Mouse (Mus musculus) R1 (cell line): Measurements from ENCODE around the gene Col19a1.
A peak's percentile ranks its signal among the peaks of the same experiment; 100 is the strongest.

Experiments
- DNase-seq: peaks from one replicate; pipeline ENCODE4 v3.0.0-alpha.2; 2018; ENCODE audit warnings: low read depth, low spot score

Col19a1 gene

DNA sequence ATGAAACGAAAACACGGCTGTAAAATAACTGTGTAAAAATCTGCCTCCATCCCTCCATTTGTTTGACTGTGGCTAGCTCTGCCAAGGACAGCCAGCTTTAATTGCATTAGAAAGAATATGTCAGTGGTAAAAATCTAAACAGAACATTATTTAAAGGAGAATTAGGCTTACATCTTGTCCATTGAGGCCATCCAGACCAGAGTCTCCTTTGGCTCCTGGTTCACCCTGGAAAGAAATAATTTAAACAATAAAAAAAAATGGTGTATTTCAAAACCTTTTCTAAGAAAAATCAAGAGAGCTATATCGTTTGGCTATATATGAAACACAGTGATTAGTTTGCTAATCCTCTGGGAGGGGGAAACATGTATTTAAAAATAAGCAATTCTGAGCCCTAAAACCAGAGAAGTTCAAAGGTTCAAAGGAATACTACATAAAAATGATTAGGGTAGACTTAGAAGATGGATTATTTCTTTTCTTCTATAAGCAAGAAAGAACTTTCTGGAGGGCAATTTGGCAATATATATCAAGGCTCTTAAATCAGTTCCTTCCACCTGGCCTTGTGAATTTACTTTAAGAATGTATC is 125.9 kb downstream of the Col19a1 start:
- no peak for DNase-seq

DNA sequence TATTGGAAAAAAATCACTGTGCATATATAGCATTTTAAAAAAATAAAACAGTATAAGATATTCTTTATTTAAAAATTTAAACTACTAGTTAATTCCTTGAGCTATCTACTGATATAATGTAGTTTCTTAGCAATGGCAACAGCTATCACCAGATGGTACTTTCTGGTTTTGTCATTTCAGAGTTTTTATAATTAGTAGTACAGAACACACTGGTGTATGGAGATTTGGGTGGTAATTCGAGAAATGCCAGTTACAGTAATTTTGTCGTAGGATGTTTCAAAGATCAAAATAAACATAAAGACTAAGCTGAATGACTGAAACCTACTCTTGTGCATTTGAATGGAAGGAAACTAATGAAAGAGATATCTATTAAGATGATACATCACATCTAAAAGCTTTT is 129.3 kb downstream of the Col19a1 start:
- no peak for DNase-seq

DNA sequence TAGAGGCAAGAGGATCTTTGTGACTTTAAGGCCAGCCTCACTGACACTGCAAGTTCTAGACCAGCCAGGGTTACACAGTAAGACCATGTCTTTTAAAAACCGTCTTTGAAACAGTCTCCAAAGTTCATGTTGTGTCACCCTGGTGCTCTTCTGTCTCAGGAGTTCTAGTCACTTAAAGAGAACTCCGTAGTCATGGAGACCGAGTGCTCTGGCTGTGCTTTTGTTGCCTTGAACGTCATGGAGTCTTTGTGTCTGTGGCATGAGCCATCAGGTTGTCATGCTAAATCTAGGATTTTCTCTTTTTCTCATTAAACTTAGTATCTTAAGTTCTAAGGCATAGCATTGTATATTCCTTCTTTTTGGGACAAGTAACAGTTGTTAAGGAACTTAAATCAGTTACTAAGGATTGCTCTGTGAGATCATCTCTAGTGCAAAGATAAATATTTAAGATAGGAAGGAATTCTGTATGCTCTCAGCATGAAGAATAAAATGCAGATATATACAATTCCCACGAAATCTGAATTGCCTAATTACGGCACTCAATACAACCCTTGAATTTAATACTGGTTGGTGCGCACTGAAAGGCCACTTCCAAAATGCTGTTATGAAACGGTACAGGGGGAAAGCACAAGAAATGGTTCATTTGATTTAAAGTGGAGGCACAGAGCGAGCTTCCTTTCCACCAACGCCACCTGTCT is 134.6 kb downstream of the Col19a1 start:
- DNase-seq: peak; percentile 59

DNA sequence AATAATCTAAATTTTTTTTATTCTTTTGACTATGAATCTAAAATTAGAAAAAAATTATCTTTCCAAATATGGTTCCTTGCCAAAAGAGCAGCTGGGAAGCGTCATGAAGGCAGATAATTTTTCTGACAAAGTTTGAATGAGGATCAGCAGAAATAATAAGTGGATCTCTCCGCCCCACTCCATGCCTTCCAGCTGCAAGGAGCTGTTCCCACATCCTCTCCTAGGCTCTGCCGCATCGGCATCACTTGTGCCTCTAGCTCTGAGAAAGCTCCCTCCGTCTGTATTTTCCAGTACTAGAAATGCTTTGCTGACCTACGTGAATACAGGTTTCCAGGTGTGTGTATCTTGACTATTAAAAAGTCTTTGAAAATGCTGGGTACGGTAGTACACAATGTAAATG is 135.1 kb downstream of the Col19a1 start:
- no peak for DNase-seq

DNA sequence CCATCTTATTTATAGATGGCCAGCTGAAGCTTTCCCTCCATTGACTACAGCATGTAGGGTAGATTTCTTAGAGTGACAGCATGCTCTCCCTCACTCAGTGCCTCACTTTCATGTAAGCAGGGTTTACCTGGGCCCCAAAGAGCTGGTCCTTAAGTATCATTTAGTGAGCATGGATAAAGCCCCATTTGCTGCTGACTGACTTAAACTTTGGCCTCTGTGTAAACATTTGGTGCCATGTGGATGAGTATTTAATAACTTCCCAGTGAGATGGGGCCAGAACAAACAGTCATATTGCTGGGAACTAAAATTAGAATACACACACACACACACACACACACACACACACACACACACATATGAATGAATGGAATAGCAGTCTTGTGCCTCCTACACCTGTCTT is 149.8 kb downstream of the Col19a1 start:
- no peak for DNase-seq

DNA sequence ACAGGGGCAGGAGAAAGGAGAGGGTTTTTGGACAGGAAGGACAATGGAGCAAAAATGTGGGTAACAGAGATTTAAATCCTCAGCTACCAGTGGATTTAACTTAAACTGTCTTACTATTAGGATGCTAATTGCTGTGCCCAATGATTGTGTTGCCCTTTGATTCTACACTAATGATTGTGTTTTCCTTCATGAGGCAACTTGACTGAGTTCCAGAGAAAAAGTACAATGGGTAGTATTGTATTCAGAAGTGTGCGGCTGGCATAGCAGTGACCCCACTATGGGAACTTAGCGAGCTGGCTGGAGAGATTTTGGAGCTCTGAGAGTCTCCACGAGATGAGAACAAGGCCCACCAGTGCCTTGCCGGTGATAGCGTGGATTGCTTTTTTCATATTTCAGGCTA is 159.0 kb downstream of the Col19a1 start:
- DNase-seq: no peak

DNA sequence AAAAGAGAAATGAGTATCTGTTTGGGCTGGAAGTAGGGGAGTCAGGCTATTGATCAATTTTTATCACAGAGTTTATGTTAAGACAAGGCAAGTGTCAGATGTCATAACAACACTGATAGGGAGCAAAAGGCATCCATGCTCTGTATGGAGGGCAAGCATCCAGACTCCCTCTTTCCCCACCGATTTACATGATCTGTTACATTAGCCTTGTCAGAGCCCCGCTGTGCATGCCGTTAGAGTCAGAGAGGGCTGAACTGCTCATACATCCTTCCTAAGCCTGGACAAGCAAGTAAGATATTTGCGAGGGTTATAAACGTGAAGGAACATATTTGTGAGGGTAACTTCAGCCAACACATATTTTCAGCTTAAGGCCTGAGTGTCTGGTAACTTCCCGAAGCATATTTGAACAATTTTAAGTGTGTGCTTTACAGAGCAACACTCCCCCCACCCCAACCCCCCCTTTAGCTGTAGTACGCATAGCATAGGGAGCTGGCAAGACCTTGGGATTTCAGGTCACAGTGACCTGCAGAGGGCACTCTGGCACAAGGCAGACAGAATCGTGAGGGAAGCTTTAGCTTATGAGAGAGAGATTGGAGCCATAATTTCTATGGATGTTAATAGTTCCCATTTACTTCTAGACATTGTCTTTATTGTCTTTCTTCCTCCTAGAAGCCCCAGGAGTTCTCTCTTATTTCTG is 209.0 kb downstream of the Col19a1 start:
- DNase-seq: no peak

DNA sequence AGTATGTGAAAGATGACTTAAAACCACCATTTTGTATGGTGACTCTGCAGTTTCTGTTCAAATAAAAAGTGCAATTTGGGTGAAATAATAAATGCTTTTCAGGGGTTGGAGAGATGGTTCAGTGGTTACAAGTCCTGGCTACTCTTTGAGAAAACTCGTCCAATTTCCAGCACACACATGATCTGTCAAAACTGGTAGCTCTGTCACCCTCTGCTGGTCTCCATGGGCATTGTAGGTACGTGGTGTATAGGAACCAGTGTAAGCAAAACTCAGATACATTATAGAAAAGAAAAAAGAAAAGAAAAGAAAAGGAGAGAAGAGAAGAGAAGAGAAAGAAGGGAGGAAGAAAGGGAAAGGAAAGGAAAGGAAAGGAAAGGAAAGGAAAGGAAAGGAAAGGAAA is 212.4 kb downstream of the Col19a1 start:
- DNase-seq: peak; percentile 56

DNA sequence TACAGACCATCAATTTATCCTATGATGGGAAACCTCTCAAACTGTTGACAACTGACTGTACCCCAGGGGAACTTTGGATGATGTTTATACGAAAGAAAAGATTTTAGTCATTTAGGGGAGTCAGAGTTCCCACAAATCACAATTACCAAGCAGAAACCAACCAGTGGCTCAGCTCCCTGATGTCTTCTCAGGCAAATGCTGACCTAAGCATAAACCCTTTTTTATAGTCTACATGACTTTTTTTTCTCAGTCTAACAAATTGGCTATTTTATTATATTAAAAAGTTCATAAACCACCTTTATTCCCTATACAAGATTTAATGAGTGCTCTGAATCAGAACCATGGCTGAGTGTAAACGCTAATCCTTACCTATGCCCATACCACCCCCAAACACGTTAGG is 213.6 kb downstream of the Col19a1 start:
- DNase-seq: no peak

DNA sequence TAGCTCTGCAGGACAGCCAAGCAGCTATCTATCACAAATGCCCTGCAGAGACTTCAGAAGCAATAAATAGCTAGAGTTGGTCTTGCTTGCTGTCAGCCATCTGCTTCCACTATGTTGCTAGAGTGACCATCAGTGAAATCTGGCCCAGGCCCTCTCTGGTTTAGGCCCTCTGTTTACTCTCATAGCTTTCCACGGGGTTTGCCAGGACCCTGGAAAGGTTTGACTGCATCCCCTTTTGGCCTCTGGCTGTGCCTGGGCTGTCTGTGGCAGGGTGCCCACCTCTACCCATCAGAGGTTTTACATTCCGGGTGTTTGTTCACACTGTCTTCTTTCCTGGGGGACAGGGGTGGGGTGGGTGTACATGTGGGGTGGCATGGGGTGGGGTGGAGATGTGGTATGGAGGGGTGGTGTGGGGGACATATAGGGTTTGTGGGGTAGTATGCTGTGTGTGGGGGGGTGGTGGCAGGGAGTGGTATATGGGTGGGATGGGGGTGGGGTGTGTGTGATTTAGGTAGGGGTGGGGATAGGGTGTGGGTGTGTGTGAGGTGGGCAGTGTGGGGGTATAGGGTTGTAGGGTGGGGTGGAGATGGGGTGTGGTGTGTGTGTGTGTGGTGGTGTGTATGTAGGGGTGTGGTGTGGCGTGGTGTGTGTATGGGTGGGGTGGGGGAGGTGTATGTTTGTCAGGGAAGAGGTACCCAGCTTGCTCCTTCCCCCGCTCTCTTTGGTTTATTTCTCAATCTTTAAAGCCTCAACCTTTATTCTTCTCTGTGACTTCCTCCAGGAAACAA is 214.6 kb downstream of the Col19a1 start:
- no peak for DNase-seq

DNA sequence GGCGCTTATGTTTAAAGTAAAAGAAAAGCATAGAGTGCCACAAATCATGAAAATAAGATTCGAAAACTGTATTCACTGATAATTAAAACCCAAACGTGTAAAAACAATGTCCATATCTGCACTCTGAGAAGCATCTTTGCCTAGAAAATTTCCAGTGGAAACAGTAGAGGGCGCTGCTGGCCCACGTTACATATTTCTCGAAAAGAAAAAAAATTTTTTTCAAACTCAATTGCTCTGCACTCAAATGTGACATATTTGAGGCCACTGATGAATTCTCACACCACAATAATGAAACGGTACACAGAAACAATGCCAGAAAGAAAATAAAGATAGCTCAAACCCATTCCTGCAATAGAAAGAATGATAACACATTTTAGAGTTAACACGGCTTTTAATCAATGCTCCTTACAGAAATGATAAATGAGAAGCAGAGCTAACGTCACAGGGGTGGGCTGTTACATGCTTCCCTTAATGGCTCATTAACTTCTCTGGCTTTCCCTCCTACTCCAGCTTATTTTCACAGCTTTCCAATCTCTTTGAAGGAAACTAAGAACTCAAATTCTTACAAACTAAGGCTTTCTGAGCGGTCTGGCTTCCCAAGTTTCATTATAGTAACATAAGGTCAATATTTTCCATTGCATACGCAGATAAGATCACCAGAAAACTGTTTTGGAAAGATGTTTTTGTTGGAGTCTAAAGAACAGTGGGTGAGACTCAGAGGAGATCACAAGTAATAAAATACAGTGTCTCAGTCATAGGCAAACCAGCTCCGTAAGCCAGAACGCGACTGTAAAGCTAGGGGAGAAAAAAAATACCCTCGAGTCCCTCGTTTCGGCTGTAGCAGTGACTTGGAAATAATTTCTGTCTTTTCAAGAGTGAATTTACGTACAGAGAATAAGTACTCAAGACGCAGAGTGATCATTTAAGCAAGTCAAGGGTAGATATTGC is 219.4 kb downstream of the Col19a1 start:
- peak; percentile 14 for DNase-seq

DNA sequence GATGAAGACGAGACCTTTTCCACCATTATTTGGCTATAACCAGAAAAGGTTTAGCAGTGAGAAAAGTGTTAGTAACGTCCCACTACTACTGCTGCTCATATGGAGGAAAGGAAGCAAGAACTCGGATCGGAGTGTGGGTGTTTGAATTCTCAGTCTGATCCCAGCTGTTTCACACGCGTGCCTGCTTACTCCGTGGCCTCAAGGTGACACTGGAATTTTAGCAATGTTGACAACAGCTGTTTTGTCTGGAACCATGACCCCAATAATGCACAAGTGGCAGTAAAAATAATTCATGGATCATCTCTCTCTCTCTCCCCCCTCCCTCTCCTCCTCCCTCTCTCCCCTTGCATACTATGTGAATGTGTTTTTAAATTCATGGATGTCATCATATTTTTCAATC is 222.5 kb downstream of the Col19a1 start:
- DNase-seq: no peak

DNA sequence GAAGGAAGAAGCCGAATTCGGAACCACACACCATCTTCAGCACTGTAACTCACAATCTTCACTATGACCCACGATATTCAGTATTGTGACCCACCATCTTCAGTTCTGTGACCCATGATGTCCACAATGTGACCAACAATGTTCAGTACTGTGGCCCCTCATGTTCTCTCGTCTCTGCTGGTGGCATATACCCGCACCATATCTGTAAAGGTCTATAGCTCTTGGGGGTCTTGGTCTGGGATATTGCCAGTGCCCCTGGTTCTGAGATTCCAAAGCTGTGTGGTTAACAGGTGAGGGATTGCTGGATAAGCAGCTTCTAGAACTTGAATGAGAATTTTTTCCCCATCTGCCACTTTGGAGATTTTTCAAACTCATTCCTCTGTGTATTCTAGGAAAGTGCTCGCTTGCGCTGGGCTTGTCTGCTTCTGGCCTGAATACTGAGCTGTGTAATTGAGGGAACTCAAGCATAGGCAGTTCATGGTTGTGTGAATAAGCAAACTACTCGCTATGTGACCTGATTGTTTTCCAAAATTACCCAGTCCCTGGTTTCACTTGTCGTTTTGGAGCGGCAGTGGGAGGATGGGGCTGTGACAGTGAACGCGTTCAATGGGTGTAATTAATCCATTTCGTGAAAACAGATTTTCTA is 225.2 kb downstream of the Col19a1 start:
- DNase-seq: no peak

DNA sequence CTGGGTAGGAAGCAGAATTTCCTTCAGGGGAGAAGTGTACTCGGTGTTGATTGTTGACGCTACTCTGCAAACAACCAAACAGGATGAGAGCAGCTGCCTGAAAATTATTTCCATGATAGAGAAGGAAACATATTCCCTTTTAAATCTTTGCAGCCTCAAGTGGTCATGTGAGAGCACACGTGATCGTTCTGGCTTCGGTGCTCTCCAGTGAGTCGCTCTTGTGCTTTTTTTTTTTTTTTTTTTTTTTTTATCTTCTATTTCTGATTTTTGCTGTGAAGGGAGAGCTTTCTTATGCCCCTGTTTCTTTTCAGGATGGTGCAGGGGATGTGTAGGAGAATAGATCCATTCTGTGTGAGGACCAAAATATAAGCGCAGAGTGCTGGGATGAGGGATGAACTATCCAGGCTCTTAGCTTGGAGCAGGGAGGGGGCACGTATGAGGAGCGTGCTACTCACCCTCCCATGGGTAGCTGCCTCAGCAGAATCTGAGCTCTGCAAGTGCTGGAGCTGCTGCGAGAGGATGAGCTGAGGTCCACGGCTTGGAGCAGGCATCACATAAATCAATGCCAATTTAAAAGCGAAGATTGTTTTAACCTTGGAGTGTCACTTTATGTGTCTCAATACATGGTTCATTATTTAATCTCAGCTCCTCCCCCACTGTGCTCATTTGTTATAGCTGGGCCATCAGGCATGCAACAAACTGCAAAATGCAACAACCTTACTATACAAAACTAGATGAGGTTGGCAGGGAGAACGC is 237.6 kb downstream of the Col19a1 start:
- DNase-seq: no peak

DNA sequence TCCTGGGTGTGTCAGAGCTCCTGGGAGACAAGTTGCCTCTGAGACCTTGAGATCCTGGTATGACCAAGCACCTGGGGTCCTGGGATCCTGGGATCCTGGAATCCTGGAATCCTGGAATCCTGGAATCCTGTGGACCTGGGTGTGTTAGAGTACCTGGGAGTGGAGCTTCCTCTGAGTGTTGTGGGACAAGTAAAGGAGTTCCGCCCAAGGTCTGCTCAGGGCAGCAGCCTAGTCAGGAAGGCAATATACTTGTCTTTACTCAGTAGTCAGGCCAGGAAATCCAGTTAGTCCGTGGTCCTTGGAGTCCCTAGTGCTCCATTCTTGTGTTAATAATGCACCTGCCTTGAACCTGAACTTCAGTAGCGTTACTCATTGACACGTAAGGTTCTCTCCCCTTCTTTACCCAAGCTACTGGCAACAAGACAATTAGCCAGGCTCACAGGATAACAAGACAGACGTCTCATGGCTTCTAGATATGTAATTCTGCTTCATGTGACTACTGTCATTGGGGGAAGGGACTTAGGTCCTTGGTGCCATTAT is 239.6 kb downstream of the Col19a1 start:
- peak; percentile 57 for DNase-seq

DNA sequence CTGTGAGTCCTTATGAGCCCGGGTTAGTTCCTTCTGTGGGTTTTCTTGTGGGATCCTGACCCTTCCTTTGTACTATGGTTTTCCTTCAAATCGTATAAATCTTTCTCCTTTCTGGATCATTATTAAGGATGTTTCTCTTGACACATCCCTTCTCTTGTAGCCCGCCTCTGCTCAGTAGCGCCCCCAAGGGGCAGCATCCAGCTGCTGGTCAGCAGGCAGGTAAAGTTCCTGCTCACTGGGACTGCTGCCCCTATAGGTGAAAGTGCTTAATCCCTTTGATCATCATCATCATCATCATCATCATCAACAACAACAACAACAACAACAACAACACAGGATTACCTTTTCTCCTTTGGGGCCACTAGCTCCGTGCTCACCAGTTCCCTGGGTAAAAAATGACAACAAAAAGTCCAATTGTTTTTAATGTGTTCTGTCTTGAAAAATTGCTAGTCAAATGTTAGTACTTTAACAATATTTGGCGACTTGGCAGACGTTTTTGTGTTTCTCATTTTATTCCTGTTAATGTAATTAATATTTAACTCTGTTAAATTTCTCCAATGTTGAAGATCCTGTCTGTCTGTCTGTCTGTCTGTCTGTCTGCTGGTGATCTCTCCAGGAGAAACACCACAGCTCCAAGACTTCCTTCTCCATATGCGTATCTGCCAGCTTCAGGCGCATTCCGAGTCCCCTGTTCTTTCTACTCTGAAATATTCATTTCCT is 249.6 kb downstream of the Col19a1 start:
- no peak for DNase-seq

DNA sequence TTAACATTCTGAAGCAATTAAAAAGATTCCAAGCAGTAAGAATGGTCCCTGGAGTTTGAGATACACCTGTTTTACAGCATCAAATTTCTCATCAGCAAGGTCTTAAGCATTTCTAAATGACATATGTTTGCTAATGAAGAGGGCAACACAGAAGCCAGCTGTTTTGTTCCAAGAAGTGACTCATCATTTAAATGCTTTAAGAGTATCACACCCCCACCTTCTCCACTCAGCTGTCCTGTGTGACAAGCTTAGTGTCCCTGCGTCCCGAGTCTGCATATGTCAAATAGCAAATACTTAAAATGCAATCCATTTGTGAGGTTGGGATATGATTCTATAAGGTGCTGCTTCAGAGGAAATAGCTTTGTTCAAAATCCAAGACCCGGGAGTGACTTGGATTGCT is 251.2 kb downstream of the Col19a1 start:
- DNase-seq: no peak

DNA sequence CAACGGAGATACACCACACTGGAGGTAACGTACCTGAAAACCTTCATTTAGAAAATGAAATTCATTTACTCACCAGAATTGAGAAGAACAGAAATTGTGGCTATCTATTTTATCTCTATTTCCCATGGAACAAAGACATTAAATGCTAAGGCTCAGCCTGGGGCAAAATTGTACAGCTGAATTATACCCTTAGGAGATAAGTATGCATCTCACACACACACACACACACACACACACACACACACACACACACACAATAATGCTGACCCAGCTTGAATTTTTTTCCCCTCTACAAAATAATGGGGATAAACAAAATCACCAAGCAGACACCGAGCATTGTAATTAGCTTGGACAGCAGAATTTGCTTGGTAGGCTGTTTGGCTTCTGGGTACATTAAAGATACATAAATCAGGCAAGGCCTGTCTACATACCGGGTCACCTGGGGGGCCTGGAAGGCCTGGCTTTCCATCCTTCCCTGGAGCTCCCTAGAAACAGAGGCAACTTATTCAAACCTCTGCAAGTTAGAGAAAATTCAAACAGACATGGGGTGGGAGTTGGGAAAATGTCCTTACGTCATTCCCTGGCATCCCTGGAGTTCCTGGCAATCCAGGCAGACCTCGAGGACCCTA is 270.2 kb downstream of the Col19a1 start:
- DNase-seq: no peak

DNA sequence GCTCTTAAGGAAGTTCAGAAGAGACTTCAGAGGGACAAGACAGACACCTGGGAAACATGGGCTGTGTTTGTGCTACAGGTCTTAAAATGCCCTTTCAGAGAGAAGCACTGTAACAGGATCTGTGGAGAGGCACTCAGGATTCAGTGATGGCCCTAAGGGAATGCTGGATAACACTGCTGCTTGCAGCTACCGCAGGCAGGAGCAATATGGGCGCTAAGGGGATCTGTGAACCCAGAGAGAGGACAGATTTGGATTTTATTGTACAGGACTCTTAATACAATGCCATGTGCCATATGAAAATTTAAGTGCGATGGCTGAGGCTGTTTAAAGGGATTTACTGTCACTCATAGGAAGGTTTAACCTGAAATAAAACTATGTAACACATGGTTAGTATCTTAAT is 270.8 kb downstream of the Col19a1 start:
- DNase-seq: no peak
